Mouse (Mus musculus): ENCODE measurements around the gene Usp48.

DNA sequence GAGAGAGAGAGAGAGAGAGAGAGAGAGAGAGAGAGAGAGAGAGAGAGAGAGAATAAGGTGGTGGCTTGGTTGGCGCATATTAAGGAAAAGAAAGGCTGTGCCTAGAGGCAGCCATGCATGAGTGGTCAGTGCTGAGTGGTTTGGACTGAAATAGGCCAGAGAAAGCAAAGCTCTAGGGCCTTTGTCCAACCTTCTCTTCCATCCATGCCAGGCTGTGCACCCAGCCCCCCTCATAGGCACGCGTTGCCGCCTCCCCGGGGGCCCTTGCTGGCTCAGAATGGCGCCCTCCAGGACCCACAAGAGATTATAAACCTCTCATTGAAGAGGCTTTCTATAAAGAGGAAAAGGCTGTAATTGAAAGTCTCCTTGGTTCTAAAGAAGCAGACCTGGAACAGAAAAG is 68.0 kb downstream of the Usp48 start:
- no peak for TF ChIP-seq CTCF (IDR thresholded peaks at IDR 0.05; ENCODE audit: extremely low read depth, insufficient read length, insufficient replicate concordance, low read depth, low read length)
- no peak for TF ChIP-seq POLR2A (IDR thresholded peaks at IDR 0.05; ENCODE audit: low read depth, low read length)

All from small intestine, adult 2 months (tissue).